Mouse (Mus musculus) megakaryocyte, embryonic 14.5 days (primary cell): ENCODE measurements around the gene Naaladl1.

Experiments
- FLI1 ChIP-seq: IDR thresholded peaks from 2 replicates; pipeline ENCODE4 v1.6.1; 2012; ENCODE audit warnings: low read length, inconsistent platforms, mixed read lengths
- GATA1 ChIP-seq: IDR thresholded peaks from 3 replicates; pipeline ENCODE4 v1.6.1; 2012; ENCODE audit warnings: mixed read lengths, low read length, inconsistent platforms, borderline replicate concordance

GRCm38 (mm10) chr19:6057313-6058096 is 48.1 kb upstream of the Naaladl1 start, which contains the start of the genes Mrpl49 and Fau:
- TF ChIP-seq GATA1 (no peak), FLI1 (no peak)
